Mouse (Mus musculus) C2C12 (cell line): ENCODE results near the gene Gm26897.

Experiments
- CTCF ChIP-seq: IDR thresholded peaks from one replicate; pipeline ENCODE4 v1.5.1; 2011; ENCODE audit not compliant: control insufficient read depth, insufficient read depth, insufficient read length
- FOSL1 ChIP-seq: IDR thresholded peaks from one replicate; pipeline ENCODE4 v1.8.0; 2011; ENCODE audit warnings: mild to moderate bottlenecking, low read length; ENCODE audit not compliant: poor library complexity, insufficient read depth, severe bottlenecking
- MAX ChIP-seq: IDR thresholded peaks from one replicate; pipeline ENCODE4 v1.6.1; 2011; ENCODE audit warnings: mild to moderate bottlenecking, control low read depth
- MYOD1 ChIP-seq: IDR thresholded peaks from one replicate; pipeline ENCODE4 v1.6.1; 2011; ENCODE audit warnings: low read depth; ENCODE audit not compliant: control insufficient read depth, insufficient read length
- MYOG ChIP-seq: IDR thresholded peaks from one replicate; pipeline ENCODE4 v1.6.1; 2011; ENCODE audit not compliant: control insufficient read depth, insufficient read length; ENCODE audit errors: extremely low read depth
- USF1 ChIP-seq: IDR thresholded peaks from one replicate; pipeline ENCODE4 v1.6.1; 2011; ENCODE audit warnings: low read depth, mild to moderate bottlenecking, control low read depth, moderate library complexity

GRCm38 (mm10) chr5:111770266-111770665, 36.5 kb downstream of the Gm26897 start:
- TF ChIP-seq CTCF (no peak), MAX (no peak), MYOG (no peak), FOSL1 (no peak), MYOD1 (no peak), USF1 (no peak)
